In the genomic region with DNA sequence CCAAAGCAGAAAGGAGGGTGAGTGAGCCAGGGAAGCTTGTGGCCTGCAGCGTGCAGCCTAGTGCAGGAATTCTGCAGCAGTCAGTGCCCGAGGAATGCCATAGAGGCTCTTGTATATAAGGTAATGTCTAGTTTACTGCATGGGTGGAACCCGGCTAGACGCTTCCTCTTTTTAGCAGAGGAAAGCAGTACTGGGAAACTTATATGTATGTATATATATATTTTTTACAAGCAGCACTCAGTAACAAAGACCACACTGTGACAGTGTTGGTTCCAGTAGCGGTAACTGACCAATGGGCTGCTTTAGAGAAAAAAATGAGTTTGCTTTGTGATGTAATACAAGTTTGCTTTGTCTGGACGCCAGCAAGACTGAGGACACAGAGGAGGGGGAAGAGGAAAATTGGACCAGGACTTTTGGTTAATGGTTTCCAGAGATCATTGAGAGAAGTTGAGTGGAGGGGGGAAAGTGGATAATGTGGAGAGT, we compare ENCODE assay signal across 8 mouse cellular contexts.
DNase-seq lines count a peak whose midpoint lies in the region; ATAC-seq and TF ChIP-seq lines count a peak whose summit lies in the region.

No protein-coding gene starts in this region.

- no peak overlapping the region; a peak in 1 of 4 replicates for H3K4me3 ChIP-seq in heart, embryonic 14.5 days (ENCODE audit: control insufficient read depth in 1 of 2, insufficient read depth in 1 of 2, low read depth in 1 of 2, low read length in 2 of 2)
- no peak overlapping the region for H3K4me3 ChIP-seq in limb, embryonic 14.5 days (replicated peaks; ENCODE audit: low read length)

- peak overlapping the region; percentile 51 for H3K4me2 ChIP-seq in heart, embryonic 14.5 days (ENCODE audit: low read length)
- H3K4me2 ChIP-seq in limb, embryonic 14.5 days (replicated peaks; ENCODE audit: low read depth, low read length, severe bottlenecking) = peak overlapping the region; percentile 49

- TF ChIP-seq CTCF in Patski (IDR thresholded peaks at IDR 0.05) = no peak

- POLR2A ChIA-PET in Patski (lab: Charles Lee) = interaction anchor here (2.1 kb wide), 1 partner anchor 8 kb away, joined by 7 read pairs; no protein-coding TSS in a partner anchor

- no peaks in the 10 kb centered on the region for H3K36me3 ChIP-seq in heart, embryonic 14.5 days (ENCODE audit: control insufficient read depth, insufficient read depth, low read length)
- no peaks in the 10 kb centered on the region for H3K36me3 ChIP-seq in limb, embryonic 14.5 days (ENCODE audit: control insufficient read depth, insufficient read depth, low read length)

- in situ Hi-C loops in Patski (cut with MboI; ENCODE audit: low pct_unique_long_range_greater_than_20kb) = loop anchor here (5.0 to 10.0 kb wide), 5 partner anchors 52 to 249 kb away; no protein-coding TSS in a partner anchor

- H3K4me1 ChIP-seq in heart, embryonic 14.5 days (ENCODE audit: control insufficient read depth in 2 of 2, insufficient read depth in 2 of 2, low read length in 2 of 2) = peaks cover 44 to 70% of the 10 kb centered on the region in 2 experiments
- H3K4me1 ChIP-seq in limb, embryonic 14.5 days (ENCODE audit: control insufficient read depth, insufficient read depth, low read length) = peaks cover 45% of the 10 kb centered on the region

- DNase-seq in 3T3-L1 (ENCODE audit: low read depth, low spot score) (peak; percentile 75), Patski (ENCODE audit: low read depth, low spot score) (peak; percentile 64)
- DNase-seq in limb, embryonic 14.5 days (ENCODE audit: low spot score) = peak; percentile 68
- no peak for DNase-seq in ovary, postnatal 36 days (ENCODE audit: low spot score)
- DNase-seq in spleen, adult 18-20 months = no peak
- no peak for DNase-seq in right cerebral cortex, postnatal 36 days (ENCODE audit: low spot score in 2 of 2)

- peak overlapping the region; percentile 90 to 96 for H3K27ac ChIP-seq in heart, embryonic 14.5 days (replicated peaks in 1 of 2; ENCODE audit: control insufficient read depth in 1 of 2, insufficient read depth in 1 of 2, low read depth in 2 of 2, low read length in 2 of 2)
- H3K27ac ChIP-seq in limb, embryonic 14.5 days (replicated peaks; ENCODE audit: low read depth, low read length) = peak overlapping the region; percentile 84

- peak overlapping the region; percentile 42; the same call in 1 of the 2 replicates for H3K9ac ChIP-seq in heart, embryonic 14.5 days (ENCODE audit: low read length)
- H3K9ac ChIP-seq in limb, embryonic 14.5 days (ENCODE audit: low read depth, low read length, severe bottlenecking) = no peak overlapping the region

- TF ChIP-seq POLR2A in limb, embryonic 14.5 days (IDR thresholded peaks at IDR 0.05; ENCODE audit: borderline replicate concordance, extremely low read depth, insufficient read depth, insufficient read length) = no peak

- ATAC-seq in Patski = peak; percentile 76
- no peak for ATAC-seq in heart, embryonic 14.5 days (ENCODE audit: insufficient number of reproducible peaks, insufficient read depth, low FRiP score, low read depth)
- ATAC-seq in limb, embryonic 14.5 days (ENCODE audit: low FRiP score, low read depth) = peak; percentile 24
- ATAC-seq in monocyte, adult 5-6 weeks (replicated peaks; ENCODE audit: insufficient number of reproducible peaks, low FRiP score, low TSS enrichment, poor library complexity, severe bottlenecking) = peak; percentile 66; the same call in 1 of the 2 replicates

- CTCF ChIA-PET in Patski (lab: Charles Lee) = no interaction called here

- no peaks in the 10 kb centered on the region for H3K9me3 ChIP-seq in heart, embryonic 14.5 days (ENCODE audit: control insufficient read depth, low read length)
- H3K9me3 ChIP-seq in limb, embryonic 14.5 days (ENCODE audit: control insufficient read depth, low read length) = no peaks in the 10 kb centered on the region

- no peaks in the 10 kb centered on the region for H3K27me3 ChIP-seq in Patski
- H3K27me3 ChIP-seq in heart, embryonic 14.5 days (ENCODE audit: control insufficient read depth, insufficient read depth, low read length) = no peaks in the 10 kb centered on the region
- H3K27me3 ChIP-seq in limb, embryonic 14.5 days (ENCODE audit: control insufficient read depth, insufficient read depth, low read length) = no peaks in the 10 kb centered on the region

- WGBS in heart, embryonic 14.5 days = 24% methylated on average over 6 of the region's 6 CpGs
- 6% methylated on average over 6 of the region's 6 CpGs for WGBS in limb, embryonic 14.5 days

Comparison
In these comparisons a context has a peak if more than half of its experiments do, and no peak if none do; other contexts are left out.
1. DNase-seq: peak in 3T3-L1 (single experiment), Patski (single experiment) and limb, embryonic 14.5 days (single experiment); none in ovary, postnatal 36 days (single experiment), spleen, adult 18-20 months (0 of 2) and right cerebral cortex, postnatal 36 days (0 of 2).